Mouse (Mus musculus): Measurements from ENCODE around the gene Ptpn9. TPM values are rescaled to one million over a fixed set of nuclear protein-coding genes. Genes with fewer than 3 reads are reported as not detected.

Ptpn9 gene
- polyA plus RNA-seq, 1 experiment from 2014 or later, result 3.1 TPM

GRCm38 (mm10) chr9:57014766-57015165, 20.0 kb downstream of the Ptpn9 start:
- Histone ChIP-seq H3K27ac (replicated peaks) (no peak overlapping the region), H3K9me3 (replicated peaks) (no peaks in the 10 kb centered on the region), H3K27me3 (no peaks in the 10 kb centered on the region), H3K9ac (no peak overlapping the region), H3K4me2 (no peak overlapping the region), H3K4me3 (replicated peaks) (no peak overlapping the region), H3K4me1 (replicated peaks) (no peaks in the 10 kb centered on the region; the same call in 1 of the 2 replicates), H3K36me3 (replicated peaks) (0 out of 2 replicates have a peak, but pooled peaks cover 3% of the 10 kb centered on the region)
- no peak for ATAC-seq (ENCODE audit: insufficient read depth)
- WGBS (ENCODE audit: insufficient replicate concordance), result 52% methylated on average over 1 of the region's 1 CpGs

GRCm38 (mm10) chr9:57017631-57018030, 22.9 kb downstream of the Ptpn9 start:
- Histone ChIP-seq H3K4me1 (replicated peaks) (no peaks in the 10 kb centered on the region; the same call in 1 of the 2 replicates), H3K27me3 (no peaks in the 10 kb centered on the region), H3K4me2 (no peak overlapping the region), H3K27ac (replicated peaks) (no peak overlapping the region), H3K4me3 (replicated peaks) (no peak overlapping the region), H3K9me3 (replicated peaks) (no peaks in the 10 kb centered on the region), H3K36me3 (replicated peaks) (0 out of 2 replicates have a peak, but pooled peaks cover 3% of the 10 kb centered on the region), H3K9ac (no peak overlapping the region)
- 73% methylated on average over 1 of the region's 1 CpGs for WGBS (ENCODE audit: insufficient replicate concordance)
- ATAC-seq (ENCODE audit: insufficient read depth), result no peak

- H3K4me3 ChIP-seq (replicated peaks), result no peak overlapping the region
- no peak overlapping the region for H3K27ac ChIP-seq (replicated peaks)
- no peaks in the 10 kb centered on the region for H3K27me3 ChIP-seq
- no peak for ATAC-seq (ENCODE audit: insufficient read depth)
- no peaks in the 10 kb centered on the region for H3K9me3 ChIP-seq (replicated peaks)
- 67% methylated on average over 1 of the region's 1 CpGs for WGBS (ENCODE audit: insufficient replicate concordance)
- no peaks in the 10 kb centered on the region for H3K4me1 ChIP-seq (replicated peaks)
- H3K36me3 ChIP-seq (replicated peaks), result peaks cover 22% of the 10 kb centered on the region
- H3K4me2 ChIP-seq, result no peak overlapping the region
- H3K9ac ChIP-seq, result no peak overlapping the region
These were observed 37.0 kb downstream of the Ptpn9 start for GRCm38 (mm10) chr9:57031756-57032155.

GRCm38 (mm10) chr9:57056237-57056636, 61.5 kb downstream of the Ptpn9 start:
- Histone ChIP-seq H3K4me1 (replicated peaks) (no peaks in the 10 kb centered on the region), H3K27me3 (no peaks in the 10 kb centered on the region), H3K9me3 (replicated peaks) (no peaks in the 10 kb centered on the region), H3K27ac (replicated peaks) (no peak overlapping the region), H3K36me3 (replicated peaks) (peaks cover 9% of the 10 kb centered on the region; the same call in 1 of the 2 replicates), H3K4me3 (replicated peaks) (no peak overlapping the region), H3K4me2 (no peak overlapping the region), H3K9ac (no peak overlapping the region)
- WGBS (ENCODE audit: insufficient replicate concordance), result 61% methylated on average over 1 of the region's 1 CpGs
- no peak for ATAC-seq (ENCODE audit: insufficient read depth)

GRCm38 (mm10) chr9:57064164-57064563, 69.4 kb downstream of the Ptpn9 start:
- H3K36me3 ChIP-seq (replicated peaks), result 0 out of 2 replicates have a peak, but pooled peaks cover 9% of the 10 kb centered on the region
- H3K27me3 ChIP-seq, result no peaks in the 10 kb centered on the region
- H3K9ac ChIP-seq, result no peak overlapping the region
- H3K4me3 ChIP-seq (replicated peaks), result no peak overlapping the region
- peaks cover 9% of the 10 kb centered on the region; the same call in 1 of the 2 replicates for H3K4me1 ChIP-seq (replicated peaks)
- WGBS (ENCODE audit: insufficient replicate concordance), result 64% methylated on average over 2 of the region's 2 CpGs
- no peak overlapping the region; the same call in 1 of the 2 replicates for H3K27ac ChIP-seq (replicated peaks)
- peak; percentile 75 for ATAC-seq (ENCODE audit: insufficient read depth)
- no peaks in the 10 kb centered on the region for H3K9me3 ChIP-seq (replicated peaks)
- H3K4me2 ChIP-seq, result no peak overlapping the region

GRCm38 (mm10) chr9:57068266-57068665, 73.5 kb downstream of the Ptpn9 start:
- Histone ChIP-seq H3K27ac (replicated peaks) (peak overlapping the region; percentile 42), H3K27me3 (no peaks in the 10 kb centered on the region), H3K9ac (no peak overlapping the region), H3K4me1 (replicated peaks) (peaks cover 32% of the 10 kb centered on the region), H3K4me2 (no peak overlapping the region), H3K4me3 (replicated peaks) (no peak overlapping the region), H3K9me3 (replicated peaks) (no peaks in the 10 kb centered on the region), H3K36me3 (replicated peaks) (no peaks in the 10 kb centered on the region)
- ATAC-seq (ENCODE audit: insufficient read depth), result no peak
- 53% methylated on average over 3 of the region's 3 CpGs for WGBS (ENCODE audit: insufficient replicate concordance)

- Histone ChIP-seq H3K4me1 (replicated peaks) (peaks cover 46% of the 10 kb centered on the region), H3K4me2 (peak overlapping the region; percentile 96), H3K27me3 (no peaks in the 10 kb centered on the region), H3K36me3 (replicated peaks) (no peaks in the 10 kb centered on the region), H3K9me3 (replicated peaks) (no peaks in the 10 kb centered on the region), H3K9ac (peak overlapping the region; percentile 85), H3K4me3 (replicated peaks) (peak overlapping the region; percentile 92), H3K27ac (replicated peaks) (peak overlapping the region; percentile 64)
- 12% methylated on average over 1 of the region's 1 CpGs for WGBS (ENCODE audit: insufficient replicate concordance)
- no peak for ATAC-seq (ENCODE audit: insufficient read depth)
These were observed 75.5 kb downstream of the Ptpn9 start for GRCm38 (mm10) chr9:57070262-57070661.

GRCm38 (mm10) chr9:57070800-57071545, 76.2 kb downstream of the Ptpn9 start:
- Histone ChIP-seq H3K27me3 (no peaks in the 10 kb centered on the region), H3K4me2 (peak overlapping the region; percentile 96), H3K4me3 (replicated peaks) (peak overlapping the region; percentile 92), H3K9ac (peak overlapping the region; percentile 85), H3K27ac (replicated peaks) (peak overlapping the region; percentile 64), H3K36me3 (replicated peaks) (no peaks in the 10 kb centered on the region), H3K4me1 (replicated peaks) (peaks cover 48% of the 10 kb centered on the region), H3K9me3 (replicated peaks) (no peaks in the 10 kb centered on the region)
- 4% methylated on average over 5 of the region's 5 CpGs for WGBS (ENCODE audit: insufficient replicate concordance)
- ATAC-seq (ENCODE audit: insufficient read depth), result no peak

GRCm38 (mm10) chr9:57071801-57072351, 77.2 kb downstream of the Ptpn9 start, which contains the start of gene Sin3a:
Sin3a (plus strand) TSS chr9:57072040.
- WGBS (ENCODE audit: insufficient replicate concordance), result under 1% methylated on average over 34 of the region's 34 CpGs
- Histone ChIP-seq H3K9ac (peak within 1 kb of the TSS; percentile 85), H3K4me2 (peak within 1 kb of the TSS; percentile 96), H3K36me3 (replicated peaks) (no peaks in the 10 kb centered on the region), H3K4me1 (replicated peaks) (peaks cover 45% of the 10 kb centered on the region), H3K9me3 (replicated peaks) (no peaks in the 10 kb centered on the region), H3K27ac (replicated peaks) (peak within 1 kb of the TSS; percentile 99), H3K27me3 (no peaks in the 10 kb centered on the region), H3K4me3 (replicated peaks) (peak within 1 kb of the TSS; percentile 92)
- ATAC-seq (ENCODE audit: insufficient read depth), result no peak

- Histone ChIP-seq H3K9ac (peak overlapping the region; percentile 85), H3K4me1 (replicated peaks) (peaks cover 51% of the 10 kb centered on the region), H3K9me3 (replicated peaks) (no peaks in the 10 kb centered on the region), H3K36me3 (replicated peaks) (no peaks in the 10 kb centered on the region), H3K4me3 (replicated peaks) (peak overlapping the region; percentile 92), H3K27ac (replicated peaks) (peak overlapping the region; percentile 99), H3K4me2 (peak overlapping the region; percentile 96), H3K27me3 (no peaks in the 10 kb centered on the region)
- WGBS (ENCODE audit: insufficient replicate concordance), result under 1% methylated on average over 40 of the region's 40 CpGs
- no peak for ATAC-seq (ENCODE audit: insufficient read depth)
These were observed 77.8 kb downstream of the Ptpn9 start for GRCm38 (mm10) chr9:57072526-57072988.
